Mouse (Mus musculus) skeletal muscle tissue, adult 2 months (tissue): ENCODE data around the gene Rpl7l1.
A peak's percentile ranks its signal among the peaks of the same experiment; 100 is the strongest.

ENCODE experiments used
- DNase-seq: peaks from one replicate; pipeline ENCODE4 v3.0.0-alpha.2; 2012; ENCODE audit warnings: low read depth, low spot score

Rpl7l1 gene

DNA sequence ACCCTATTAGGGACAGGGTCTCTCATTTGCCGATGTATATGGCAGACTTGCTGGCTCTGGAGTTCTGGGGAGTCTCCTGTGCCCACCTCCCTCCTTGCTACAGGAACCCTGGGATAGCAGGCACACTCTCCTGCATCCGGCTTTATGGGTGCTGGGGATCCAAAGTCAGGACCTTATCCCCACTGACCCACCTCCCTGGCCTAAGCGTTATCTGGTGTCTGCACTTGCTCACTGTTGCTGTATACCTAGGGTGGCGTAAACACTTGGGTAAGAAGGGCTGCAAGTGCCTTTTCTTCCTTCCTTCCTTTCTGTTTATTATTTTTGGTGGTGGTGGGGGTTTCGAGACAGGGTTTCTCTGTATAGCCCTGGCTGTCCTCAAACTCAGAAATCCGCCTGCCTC is 41.2 kb downstream of the Rpl7l1 start:
- no peak for DNase-seq

DNA sequence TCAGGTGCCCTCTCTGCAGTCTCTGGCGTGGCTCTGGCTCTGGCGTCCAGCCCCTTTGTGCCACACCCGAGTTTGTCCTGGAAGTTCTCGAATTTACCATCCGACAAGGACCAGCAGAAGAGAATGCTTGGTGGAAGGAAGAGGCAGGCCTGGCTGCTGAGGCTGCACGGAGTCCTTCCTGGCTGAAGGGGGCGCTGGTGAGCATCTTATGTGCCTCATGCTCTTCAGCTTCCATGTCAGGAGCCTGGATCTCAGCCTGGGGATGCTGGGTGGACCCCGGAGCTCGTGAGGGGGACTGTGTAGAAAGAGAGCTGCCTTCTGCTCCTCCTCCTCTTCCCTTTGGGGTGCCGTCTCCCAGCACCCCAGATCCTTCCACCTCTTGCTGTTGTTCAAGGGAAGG is 46.3 kb downstream of the Rpl7l1 start:
- no peak for DNase-seq

DNA sequence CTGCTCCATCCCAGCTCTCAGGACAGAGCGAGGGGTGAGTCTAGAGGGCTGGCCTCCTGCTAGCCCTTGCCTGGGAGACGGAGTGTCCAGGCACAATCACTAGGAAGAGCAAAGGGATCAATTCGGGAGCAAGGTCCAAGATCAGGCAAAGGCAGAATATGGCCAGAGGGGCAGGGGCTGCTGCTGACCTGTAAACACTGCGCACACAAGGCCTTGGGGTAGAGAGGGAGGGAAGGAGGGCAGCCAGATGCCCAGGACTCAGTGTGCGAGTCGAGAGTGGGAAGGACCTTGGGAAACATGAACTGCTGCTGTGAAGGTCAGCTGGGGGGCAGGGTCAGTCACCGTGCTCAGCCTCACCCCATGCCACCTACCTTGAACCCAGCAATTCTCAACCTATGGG is 47.2 kb downstream of the Rpl7l1 start:
- DNase-seq, result no peak

DNA sequence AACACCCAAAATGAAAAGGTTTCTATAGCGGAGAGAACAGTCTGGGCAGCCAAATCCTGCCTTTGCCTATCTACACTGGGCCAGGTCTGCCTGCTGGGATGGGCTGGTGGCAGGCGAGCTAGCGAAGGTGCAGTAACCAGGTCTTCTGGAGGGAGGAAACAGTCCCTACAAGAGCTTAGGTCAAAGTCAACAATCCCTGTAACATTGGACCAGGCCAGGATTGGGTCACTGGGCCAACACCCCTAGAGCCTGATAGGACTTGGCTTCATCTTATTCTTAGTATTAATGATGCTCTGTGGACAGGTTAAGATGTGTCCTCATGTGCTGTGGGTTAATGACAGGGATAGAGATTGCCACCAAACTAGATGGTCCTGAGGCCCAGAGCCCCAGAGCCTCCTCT is 48.4 kb downstream of the Rpl7l1 start:
- DNase-seq, result no peak

DNA sequence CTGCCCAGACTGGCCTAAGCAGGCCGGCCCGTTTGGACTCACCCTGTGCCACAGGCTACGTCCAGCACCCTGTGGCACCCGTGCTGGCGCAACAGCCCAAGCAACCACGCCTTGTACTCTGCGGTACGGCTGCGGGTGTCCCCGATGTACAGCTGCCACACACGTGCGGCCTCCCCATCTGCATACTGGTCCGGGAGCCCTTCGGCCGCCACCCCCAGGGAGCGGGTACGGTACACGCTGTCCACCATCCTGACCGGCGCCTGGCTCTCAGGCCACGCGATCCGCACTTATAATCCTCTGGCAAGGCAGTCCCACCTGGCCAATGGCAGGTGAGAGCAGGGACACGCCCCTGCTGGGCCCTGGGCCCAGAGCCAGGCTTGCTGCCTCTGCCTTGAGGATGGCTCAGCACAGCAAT is 53.6 kb downstream of the Rpl7l1 start, which contains the start of gene Gnmt:
Gene Gnmt, minus strand, starts transcription at position 265 of the 415 bp plus-strand sequence.
- no peak for DNase-seq

DNA sequence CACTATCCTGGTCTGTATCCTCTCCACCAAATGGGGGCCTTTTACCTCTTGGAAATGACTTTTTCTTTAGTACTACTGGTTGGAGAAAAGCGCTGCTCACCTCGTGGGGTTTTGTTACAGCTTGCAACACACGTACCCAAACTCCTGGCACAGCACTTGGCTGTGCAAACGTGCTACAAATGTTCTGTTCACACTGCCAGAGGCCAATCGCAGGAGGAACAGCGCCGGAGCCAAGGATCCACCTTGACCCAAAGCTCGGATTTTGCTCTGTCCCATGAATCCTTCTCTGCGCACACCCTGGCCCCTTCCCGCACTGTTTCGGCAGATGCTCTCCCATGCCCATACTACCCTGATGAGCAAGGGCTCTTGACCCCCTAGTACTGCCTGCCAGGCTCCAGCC is 54.0 kb downstream of the Rpl7l1 start:
- DNase-seq, result no peak

DNA sequence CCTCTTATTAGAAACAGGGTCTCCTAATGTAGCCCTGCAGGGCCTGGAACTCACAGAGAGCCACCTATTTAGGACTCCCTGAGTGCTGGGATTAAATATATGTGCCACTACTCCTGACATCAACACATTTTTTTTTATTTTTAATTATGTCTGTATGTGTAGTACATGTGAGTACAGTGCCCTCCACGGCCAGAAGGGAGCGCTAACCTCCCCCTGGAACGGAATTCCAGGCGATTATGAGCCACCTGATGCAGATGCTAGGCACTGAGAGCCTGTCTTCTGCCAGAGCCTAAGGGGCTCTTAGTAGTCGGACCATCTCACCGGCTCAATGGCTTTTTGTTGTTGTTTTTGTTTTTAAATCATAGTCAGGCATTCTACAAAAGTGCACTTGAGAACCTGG is 54.5 kb downstream of the Rpl7l1 start:
- DNase-seq, result no peak

DNA sequence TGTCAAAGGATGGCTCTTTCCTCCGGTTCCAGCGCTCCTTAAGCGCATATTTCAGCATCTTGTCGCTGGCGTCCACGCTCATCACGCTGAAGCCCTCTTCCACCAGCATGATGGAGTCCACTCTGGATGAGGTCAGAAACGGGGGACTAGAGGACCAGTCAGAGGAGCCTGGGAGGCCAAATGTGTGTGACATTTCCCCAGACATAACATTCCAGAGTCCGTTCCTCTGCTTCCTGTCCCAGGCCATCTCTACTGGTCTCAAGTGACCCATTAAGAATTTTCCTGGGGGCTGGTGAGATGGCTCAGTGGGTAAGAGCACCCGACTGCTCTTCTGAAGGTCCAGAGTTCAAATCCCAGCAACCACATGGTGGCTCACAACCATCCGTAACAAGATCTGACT is 55.2 kb downstream of the Rpl7l1 start:
- DNase-seq, result no peak

DNA sequence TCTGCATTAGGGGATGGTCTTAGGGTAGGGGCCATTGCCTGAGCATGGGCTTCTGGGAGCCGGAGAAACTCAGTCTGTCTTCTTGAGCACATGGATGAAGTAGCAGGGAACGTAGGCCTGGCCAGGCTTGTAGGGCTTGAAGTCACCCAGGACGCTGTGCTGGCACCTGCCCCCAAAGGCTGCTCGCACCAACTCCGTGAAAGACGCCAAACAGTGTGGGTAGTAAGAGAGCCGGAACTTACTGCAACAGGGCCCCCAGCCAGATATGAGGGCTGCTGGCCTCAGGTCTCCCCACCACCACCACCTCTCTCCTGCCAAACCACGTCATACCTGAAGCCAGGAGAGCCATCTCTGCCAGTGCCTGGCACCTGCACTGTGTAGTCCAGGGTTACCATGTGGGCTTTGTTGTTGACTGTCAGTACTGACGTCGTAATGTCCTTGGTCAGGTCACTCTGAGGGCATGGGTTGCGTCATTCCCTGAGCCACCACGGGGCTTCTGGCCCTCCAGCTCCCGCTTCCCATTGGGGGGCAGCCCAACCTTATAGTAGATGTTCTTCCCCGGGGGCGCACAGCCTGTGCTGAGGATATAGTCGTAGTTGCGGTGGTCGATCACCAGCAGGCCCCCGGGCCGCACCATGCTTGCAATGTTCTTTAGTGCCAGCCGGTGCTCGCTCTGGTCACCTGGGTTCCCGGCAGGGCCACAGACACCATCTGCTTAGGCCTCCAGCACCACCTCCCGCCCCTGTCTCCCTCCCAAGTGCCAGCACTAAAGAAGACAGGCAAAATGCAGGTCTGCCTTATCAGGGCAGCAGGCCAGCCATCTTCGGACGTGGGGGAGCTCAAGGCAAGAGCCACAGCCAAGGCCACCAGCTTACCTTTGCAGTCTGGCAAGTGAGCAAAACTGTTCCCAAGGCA is 56.5 kb downstream of the Rpl7l1 start:
- DNase-seq, result no peak

DNA sequence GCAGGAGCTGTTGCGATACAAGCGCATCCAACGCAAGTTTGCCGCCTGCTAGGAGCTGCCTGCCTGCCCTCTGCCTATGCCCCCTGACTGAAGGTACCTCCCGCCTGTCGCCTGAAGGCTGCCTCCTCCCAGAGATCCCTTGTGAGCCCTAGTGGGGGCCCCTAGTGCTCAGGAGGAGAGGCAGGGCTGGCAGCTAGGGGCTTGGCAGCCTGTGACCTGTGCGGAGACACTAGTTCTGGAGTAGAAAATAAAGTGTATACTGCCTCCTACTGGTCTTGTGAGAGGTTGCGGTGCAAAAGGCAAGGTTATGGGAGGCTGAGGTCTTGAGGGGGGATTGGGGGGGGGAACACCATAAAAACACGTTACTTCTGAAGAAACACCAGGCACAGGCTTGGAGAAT is 57.2 kb downstream of the Rpl7l1 start:
- DNase-seq, result peak; percentile 31

DNA sequence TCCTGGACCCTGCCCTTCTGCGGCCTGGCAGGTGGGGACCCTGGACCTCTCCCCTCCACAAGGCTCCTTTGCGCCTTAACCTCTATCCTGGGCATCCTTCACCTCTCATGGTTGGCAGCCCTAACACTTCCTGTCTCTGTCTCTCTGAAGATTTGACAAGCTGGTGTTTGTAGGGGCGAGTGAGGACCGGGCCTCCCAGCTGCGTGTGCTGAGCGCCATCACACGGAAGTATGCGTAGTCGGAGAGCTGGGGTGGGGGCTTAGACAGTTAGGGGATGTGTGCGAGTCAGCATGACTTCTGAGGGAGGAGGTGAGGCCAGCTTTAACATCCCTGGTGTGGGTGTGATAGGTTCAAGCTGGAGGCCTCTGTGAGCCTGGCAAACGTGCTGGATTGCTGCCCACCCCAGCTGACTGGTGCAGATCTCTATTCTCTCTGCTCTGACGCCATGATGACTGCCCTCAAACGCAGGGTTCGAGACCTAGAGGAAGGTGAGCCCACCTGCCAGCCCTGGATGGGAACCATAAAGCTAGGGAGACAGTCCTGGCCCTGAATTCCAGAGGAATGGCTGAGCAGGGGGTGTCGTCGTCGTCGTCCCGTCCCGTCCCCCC is 57.9 kb downstream of the Rpl7l1 start:
- DNase-seq, result no peak
